Mouse (Mus musculus): ENCODE measurements at regions not wholly inside any gene's neighbourhood (a gene's known extent, or its start where the extent isn't known, plus 50 kb on each side); places are given as distances from the start of the nearest gene placed in this dataset.

DNA sequence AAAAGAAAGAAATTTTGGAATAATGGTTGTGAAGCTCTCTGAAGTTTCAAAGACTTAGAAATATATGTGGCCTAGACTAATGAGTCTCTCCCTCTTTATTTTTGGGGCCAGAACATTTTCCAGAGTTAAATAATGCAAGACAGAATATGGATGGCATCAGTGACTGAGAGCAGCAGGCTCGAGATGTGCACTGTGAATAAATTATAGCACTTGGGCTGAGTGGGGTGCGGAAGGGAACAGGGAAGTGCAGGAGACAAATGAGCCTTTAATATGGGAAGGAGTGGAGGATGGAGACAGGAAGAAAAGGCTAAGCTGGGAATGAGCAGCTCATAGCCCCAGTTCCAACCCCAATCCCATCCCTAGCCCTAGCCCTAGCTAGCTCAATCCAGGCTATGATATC is 108.0 kb upstream of the Plxna4 start:
- TF ChIP-seq CTCF (IDR thresholded peaks at IDR 0.05; ENCODE audit: extremely low read depth, insufficient read depth, low read length) (no peak), POLR2A (IDR thresholded peaks at IDR 0.05; ENCODE audit: extremely low read depth, insufficient read depth, low read length) (no peak)
